Mouse (Mus musculus): Measurements from ENCODE around the gene Bcl2l11.

GRCm38 (mm10) chr2:128211881-128212209 lies 86.0 kb downstream of the Bcl2l11 start:
- TF ChIP-seq POLR2A (IDR thresholded peaks at IDR 0.05; ENCODE audit: low read depth, low read length) (no peak), CTCF (IDR thresholded peaks at IDR 0.05; ENCODE audit: borderline replicate concordance, insufficient read depth, low read length) (no peak)

Measured in embryonic fibroblast, embryonic 13.5 days (primary cell).